Mouse (Mus musculus): Measurements from ENCODE around the gene Ikbip. TPM values are rescaled to one million over a fixed set of nuclear protein-coding genes. Genes with fewer than 3 reads are reported as not detected.

Ikbip gene
- polyA plus RNA-seq, 1 experiment = 6.9 TPM

DNA sequence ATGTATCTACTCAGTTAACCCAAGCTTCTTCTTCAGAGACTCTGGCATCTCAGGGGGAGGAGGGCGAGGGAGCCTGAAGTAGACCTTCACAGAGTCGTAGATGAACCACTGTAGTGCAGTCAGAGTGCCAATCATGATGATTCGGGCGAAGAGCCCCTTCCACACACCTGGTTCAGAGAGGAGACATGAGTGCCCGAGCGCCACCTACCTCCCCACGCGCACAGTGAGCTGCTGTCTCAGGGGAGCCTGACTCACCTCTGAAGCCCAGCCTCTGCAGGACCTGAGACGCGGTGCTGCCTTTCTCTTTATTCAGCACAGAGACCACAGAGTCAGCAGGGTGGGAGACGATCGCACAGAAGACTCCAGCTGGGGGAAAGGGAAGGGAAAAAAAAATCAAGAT lies 34.2 kb downstream of the Ikbip start:
- no peak for DNase-seq (ENCODE audit: low read depth)

DNA sequence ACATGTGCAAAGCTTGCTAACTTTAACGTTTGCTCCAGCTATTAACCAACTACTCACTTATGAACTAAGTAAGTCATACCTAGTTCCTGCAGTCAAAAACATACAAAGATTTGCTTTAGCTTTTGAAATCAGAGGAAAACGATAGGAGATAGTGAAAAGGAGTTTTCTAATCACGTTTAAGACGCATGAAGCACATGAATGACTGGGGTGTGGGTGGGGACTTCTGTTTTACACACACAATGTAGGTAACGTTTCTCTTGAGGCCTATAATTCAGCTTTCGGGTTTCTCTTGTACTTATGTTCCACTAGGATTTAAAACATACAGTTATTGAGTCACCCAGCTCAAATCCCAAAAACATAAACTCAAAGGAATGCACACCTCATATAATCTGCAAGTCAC lies 39.9 kb downstream of the Ikbip start:
- no peak for DNase-seq (ENCODE audit: low read depth)

DNA sequence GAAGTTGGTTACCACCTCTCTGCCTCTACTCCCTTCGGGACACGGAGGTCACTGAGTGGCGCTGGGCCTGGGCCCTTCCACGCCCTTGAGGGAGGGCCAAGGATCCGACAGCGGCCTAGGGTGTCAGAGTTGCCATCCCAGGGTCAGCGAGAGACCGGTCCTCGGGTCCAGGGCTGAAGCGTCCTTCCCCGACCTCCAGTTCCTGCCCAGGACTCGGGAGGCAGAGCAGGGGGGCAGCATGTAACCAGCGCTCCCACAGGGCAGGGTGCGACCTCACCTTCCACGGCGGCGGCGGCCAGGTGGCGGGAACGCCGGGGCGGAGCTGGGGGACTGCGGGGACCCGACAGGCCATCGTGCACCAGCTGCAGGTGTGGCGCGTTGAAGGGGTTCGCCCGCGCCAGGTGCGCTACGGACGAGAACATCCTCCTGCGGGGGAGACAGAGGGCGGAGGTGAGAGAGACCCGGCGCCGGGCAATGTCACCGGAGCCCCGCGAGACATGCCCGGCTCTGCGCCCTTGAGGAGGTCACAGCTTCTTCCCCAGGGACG lies 40.6 kb downstream of the Ikbip start:
- DNase-seq (ENCODE audit: low read depth) = no peak

DNA sequence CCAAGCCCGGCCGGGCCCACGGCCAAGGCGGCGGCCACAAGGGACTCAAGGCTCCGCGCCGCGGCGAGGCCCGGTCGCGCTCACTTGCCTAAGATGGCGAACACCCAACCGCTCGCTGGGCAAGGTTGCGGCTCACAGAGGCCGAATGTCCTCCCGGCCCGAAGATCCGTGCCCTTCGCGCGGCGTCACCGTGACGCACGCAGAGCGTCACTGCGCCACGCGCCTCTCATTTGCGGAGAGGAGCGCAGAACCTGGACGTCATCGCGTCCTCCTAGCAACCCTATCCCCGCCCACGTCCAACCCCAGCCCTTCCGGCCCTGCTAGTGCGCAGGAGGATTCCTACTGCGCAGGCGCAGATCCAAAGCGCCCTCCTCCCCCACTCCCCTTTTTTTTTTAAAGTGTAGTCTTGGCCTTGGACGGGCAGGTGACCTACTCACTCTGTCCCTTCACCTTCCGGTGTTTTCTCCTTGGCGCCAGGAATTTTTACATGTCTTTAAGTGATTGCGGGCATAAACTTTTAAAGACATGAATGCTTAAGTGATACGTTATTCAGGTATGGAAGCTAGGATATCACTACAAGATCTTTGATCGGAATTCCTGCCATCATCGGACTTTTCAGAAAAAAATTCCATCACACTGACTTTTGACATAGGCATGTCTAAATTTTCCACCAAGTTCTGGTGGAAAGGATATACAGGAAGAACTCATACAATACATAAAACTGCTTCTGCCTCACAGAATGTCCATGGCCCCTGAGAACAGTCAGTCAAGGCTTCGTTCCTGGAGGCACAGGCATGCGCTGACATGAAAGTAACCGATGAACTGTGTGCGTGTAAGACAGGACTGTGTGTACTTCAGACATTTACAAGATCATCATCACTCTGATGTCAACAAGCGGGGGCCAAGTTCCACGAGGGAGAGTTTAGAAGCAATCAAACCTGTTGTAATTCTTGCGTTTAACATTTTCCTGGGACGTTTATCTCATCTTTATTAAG lies 41.4 kb downstream of the Ikbip start, which contains the start of gene Slc25a3:
Gene Slc25a3, minus strand, starts transcription at position 232 of the 995 bp plus-strand sequence.
- DNase-seq (ENCODE audit: low read depth) = peak; percentile 79

DNA sequence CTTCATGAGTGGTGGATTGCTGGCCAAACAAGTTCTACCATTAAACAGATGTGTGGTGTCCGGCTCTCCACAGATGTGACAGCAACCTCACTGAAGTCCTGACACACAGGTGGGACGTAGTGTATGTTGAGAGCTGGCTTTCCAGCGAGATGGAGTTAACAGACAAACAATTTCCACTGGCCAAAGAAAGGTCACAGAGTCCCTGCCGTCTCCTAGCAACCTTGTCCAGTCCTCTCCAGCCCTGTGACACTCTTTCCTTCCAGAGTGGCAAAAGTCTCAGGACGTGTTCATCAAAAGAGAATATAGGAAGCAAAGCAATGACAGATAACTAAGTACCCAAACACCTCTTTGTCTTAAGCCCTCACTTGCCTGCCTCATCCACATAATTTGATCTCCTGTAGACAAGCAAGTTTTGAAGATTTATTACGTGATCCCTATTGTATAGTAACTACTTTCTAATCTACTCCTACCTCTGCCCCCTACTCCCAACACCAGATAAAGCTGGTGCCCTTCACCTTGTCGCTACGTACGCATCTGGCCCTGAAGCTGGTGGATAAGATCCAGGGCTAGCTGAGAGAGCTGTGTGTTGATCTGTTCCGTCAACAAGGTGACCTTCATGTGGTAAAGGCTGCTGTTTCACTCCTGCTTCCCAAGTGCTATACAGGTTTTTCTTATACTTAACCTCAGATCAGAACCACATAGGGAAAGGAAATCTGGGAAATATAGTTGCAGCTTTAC lies 44.0 kb downstream of the Ikbip start:
- DNase-seq (ENCODE audit: low read depth) = no peak

DNA sequence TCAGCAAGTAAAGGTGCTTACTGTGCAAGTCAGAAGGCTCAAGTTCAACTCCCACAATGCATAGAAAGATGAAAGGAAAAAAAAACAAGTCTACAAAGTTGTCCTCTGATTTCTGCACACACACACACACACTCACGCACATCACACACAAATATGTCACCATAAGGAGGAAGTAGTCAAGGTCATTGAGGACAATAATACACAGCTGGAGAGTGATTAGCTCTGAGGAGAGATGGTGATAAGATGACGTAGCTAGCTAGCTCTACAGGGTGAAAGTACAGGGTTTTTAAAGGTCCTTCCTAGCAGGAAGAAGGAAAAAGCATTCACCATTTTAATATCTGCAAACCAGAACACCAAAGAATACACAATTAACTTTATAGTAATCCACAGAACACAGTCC lies 44.7 kb downstream of the Ikbip start:
- no peak for DNase-seq (ENCODE audit: low read depth)

DNA sequence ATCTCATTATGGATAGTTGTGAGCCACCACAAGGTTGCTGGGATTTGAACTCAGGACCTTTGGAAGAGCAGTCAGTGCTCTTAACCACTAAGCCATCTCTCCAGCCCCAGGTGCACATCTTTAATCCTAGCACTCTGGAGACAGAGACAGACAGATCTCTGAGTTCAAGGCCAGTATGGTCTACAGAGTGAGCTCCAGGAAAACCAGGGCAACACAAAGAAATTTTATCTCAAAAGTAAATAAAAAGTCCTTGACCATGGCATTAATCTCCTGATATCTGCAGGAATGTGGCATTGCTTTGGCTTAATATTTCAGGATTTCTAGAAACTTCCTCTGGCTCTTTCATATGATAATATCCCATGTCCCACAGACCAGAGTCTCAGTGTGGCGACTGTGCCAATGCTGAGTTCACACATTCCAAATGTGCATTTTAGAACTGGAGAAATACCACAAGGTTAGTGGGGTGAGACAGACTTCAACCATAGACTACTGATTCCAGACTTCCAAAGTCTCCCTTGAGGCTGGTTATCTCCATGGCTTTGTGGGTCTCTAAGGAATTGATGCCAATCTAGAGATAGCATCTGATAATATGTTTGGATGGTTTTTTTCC lies 45.9 kb downstream of the Ikbip start:
- DNase-seq (ENCODE audit: low read depth) = no peak

DNA sequence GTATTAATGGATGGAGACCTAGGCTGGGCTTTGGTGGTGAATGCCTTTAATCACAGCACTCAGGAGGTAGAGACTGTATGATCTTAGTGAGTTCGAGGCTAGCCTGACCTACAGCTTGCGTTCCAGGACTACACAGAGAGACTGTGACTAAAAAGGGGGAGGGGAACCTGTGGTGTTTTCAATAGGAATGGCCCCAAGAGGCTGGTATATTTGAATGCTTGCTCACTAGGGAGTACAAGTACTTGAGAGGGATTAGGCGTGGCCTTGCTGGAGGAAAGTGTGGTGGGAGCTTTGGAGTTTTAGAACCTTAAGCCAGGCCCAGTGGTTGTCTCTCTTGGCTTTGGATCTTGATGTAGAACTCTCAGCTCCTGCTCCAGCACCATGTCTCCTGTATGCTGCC lies 48.1 kb downstream of the Ikbip start:
- no peak for DNase-seq (ENCODE audit: low read depth)

DNA sequence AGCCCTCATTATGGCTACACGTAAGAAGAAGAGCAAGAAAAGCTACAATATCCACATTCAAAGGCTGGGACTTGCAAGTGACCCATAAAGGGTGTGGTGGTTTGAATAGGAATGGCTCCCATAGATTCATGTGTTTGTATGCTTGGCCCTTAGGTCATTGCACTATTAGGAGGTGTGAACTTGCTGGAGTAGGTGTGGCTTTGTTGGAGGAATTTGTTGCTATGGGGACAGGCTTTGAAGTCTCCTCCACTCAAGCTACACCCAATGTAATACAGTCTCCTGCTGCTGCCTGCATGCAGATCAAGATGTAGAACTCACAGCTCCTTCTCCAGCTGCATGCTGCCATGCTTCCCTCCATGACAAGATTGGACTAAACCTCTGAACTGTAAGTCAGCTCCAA lies 48.8 kb downstream of the Ikbip start:
- DNase-seq (ENCODE audit: low read depth) = no peak

DNA sequence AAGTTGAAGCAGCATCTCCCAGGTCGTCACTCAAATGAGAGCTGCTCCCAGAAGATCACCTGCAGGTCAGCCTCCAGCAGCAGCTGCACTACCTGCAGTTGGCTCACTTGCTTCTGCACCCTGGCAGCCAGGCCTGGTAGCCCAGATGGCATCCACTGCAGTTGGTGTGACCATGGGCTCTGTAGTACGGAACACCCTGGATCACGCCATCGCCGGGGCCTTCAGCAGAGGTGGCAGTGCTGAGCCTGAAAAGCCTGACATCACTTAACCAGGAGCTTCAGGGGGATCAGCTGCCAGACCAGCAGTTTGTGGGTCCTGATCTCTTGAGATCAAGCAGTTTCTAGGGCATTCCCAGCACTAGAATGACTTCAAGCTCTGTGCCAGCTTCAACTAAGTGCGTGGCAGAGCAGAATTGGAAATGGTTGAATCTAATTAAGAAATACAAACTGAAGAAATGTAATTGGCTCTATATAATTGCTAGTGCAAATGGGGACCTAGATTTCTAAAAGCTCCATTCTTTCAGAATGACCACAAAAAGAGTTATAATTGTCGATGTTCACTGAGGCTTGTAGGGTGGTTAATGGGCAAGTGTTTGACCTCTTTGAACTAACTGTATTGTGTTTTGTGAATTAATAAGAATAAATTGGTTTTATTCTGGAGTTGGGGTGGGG lies 52.7 kb downstream of the Ikbip start:
- DNase-seq (ENCODE audit: low read depth) = no peak

DNA sequence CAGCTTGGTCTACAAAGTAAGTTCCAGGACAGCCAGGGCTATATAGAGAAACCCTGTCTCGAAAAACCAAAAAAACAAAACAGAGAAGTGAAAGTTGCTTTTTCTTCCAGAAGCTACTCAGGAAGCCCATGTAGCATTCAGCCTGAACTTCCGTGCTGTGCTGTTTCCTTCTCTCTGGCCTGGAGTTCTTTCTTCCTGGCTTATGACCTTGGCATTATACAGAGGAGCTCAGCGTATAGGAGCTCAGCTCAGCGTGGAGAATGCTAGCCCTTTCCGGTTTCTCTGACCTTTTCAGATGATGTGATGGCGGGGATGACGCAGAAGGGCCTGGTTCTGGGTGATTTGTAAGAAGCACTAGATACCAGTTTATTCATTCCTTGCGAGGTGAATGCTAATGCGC lies 54.7 kb downstream of the Ikbip start:
- no peak for DNase-seq (ENCODE audit: low read depth)

DNA sequence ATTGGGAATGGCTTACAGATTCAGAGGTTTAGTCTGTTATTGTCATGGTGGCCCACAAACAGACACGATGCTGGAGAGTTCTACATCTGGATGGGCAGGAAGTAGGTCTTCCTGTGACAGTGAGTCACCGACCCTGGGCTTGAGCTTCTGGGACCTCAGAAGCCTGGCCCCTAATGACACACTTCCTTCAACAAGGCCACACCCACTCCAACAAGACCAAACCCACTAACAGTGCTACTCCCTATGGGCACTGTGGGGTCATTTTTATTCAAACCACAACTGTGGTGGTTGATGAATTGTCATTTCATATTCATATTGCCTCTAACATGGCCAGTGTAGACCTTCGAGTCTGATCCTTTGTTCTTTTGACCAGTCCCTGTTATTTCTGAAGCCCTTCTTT lies 55.6 kb downstream of the Ikbip start:
- no peak for DNase-seq (ENCODE audit: low read depth)

DNA sequence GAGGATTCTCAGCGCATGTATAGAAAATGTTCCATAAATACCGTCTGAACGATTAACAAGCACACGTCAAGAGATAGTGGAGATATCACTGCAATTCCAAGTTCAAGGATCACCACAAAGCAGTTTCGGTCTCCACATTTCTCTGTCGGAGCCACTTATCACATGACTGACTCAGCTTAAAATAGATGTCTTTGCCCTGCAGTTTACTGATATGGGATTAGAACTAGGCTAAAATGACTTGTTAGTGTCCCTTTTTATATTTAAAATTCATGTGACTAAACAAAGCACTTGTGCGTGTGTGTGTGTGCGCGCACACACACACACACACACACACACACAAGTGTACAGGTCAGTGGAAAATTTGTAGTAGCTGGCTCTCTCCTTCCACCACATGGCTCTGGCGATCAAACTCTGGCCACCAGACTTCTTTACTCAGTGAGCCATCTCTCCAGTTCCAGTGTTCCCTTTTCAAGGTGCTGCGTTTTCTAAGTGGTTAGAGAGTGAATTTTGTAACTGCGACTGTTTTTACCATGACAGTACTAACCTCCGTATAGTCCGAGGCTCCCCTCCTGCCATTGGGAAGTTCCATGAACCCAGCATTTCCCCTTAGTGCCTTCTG lies 56.5 kb downstream of the Ikbip start:
- DNase-seq (ENCODE audit: low read depth) = no peak

DNA sequence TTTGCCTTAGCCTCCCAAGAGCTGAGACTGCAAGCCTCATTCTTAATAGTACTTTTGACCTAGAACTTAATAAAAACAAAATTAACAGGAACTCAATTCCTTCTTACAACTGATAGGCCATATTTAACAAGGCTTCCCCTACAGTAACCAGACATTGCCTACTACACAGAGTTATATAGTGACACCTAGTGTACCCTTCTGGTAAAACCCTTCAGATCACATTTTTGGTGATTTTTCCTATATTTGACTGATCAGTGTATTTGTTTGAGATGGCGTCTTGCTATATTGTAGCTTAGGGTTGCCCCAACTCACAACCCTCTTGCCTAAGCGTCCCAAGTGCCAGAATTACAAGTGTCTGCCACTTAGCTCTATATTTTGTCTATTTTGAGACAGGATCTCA lies 58.8 kb downstream of the Ikbip start:
- no peak for DNase-seq (ENCODE audit: low read depth)

DNA sequence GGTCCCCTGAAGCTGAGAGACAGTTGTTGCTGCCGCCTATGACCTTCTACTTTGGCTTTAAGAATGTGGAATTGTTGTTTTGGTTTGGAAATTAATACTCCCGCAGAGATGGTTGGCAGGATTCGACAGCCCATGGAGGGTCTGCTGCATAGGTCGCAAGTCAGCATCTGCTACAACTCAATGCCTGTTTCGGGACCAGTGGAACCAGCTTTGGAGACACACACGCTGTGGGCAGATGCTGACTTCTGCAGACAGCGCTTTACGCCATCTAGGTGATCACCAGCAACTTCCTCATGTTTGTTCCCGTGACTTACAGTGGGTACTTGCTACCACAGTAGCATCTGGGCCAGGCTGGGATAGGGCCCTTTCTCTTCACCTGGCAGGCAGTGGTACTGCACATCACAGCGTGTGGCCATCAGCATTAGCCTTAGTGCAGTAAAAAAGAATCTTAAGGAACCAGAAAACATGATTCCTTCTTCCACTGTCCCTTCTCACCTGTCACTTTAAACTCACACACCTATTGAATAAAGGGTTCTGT lies 60.0 kb downstream of the Ikbip start:
- DNase-seq (ENCODE audit: low read depth) = no peak

DNA sequence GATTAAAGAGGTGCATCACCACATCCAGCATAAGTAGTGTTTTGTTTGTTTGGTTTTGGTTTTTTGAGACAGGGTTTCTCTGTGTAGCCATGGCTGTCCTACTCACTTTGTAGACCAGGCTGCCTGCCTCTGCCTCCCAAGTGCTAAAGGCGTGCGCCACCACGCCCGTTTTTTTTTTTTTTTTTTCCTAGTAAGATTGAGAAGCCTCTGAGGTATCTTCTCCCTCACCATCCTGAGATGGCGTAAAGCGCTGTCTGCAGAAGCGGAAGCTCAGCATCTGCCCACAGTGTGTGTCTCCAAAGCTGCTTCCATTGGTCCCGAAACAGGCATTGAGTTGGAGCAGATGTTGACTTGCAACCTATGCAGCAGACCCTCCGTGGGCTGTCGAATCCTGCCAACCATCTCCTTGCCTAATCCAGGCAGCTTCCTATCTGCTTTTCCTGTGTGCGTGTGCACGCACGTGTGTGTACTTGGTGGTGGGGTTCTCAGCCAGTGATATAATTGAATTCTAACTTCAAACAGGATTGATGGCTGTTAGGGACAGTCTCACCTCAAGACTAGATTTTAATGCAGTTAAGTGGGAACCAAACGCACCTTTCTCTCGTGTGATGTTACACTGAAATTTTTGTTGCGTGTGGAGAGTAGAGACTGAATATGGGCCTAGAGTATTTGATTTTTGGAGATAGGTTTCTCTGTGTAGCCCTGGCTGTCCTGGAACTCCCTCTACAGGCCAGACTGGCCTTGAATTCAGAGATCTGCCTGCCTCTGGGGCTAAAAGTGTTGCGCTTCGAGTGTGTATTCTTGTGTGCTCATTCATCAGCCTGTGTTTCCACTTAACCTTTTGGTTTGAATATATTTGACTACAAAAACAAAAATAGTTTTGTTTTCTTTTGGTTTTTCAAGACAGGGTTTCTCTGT lies 60.8 kb downstream of the Ikbip start:
- no peak for DNase-seq (ENCODE audit: low read depth)

DNA sequence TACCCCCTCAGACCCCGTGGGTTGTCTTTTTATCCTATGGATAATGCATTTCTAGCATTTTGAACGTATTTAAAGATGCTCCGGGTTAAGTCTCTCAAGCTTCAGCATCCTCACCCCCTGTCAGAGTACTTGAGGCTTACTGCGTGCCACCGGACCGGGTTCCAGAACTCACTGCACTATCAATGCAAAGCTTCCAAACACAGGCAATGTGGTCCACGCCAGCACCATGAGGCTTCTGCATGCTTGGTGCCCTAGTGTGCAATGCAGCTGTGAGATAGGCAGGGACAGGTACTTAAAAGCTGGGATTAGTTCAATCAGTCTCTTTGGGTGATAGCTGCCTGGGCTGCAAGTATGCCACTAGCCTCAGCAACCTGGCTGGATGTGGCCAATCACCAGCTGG lies 62.7 kb downstream of the Ikbip start:
- no peak for DNase-seq (ENCODE audit: low read depth)

All from gonadal fat pad, adult 2 months (tissue).